Mouse (Mus musculus): Measurements from ENCODE around the gene Zfp638.

Zfp638 gene

GRCm38 (mm10) chr6:83891251-83891650, 24.3 kb downstream of the Zfp638 start:
- no peak for DNase-seq

- DNase-seq, result no peak
Observed at GRCm38 (mm10) chr6:83891687-83892086, 24.8 kb downstream of the Zfp638 start.

- DNase-seq, result no peak
Observed at GRCm38 (mm10) chr6:83893086-83893485, 26.2 kb downstream of the Zfp638 start.

- DNase-seq, result no peak
Observed at GRCm38 (mm10) chr6:83893584-83893983, 26.7 kb downstream of the Zfp638 start.

- no peak for DNase-seq
Observed at GRCm38 (mm10) chr6:83899142-83899541, 32.2 kb downstream of the Zfp638 start.

GRCm38 (mm10) chr6:83905276-83905675, 38.4 kb downstream of the Zfp638 start:
- DNase-seq, result no peak

GRCm38 (mm10) chr6:83906659-83907058, 39.8 kb downstream of the Zfp638 start:
- no peak for DNase-seq

GRCm38 (mm10) chr6:83908386-83908785, 41.5 kb downstream of the Zfp638 start:
- DNase-seq, result no peak

GRCm38 (mm10) chr6:83913710-83914109, 46.8 kb downstream of the Zfp638 start:
- peak; percentile 5 for DNase-seq

GRCm38 (mm10) chr6:83914183-83914719, 47.3 kb downstream of the Zfp638 start:
- peak; percentile 100 for DNase-seq

GRCm38 (mm10) chr6:83914720-83915271, 47.9 kb downstream of the Zfp638 start:
- DNase-seq, result no peak

GRCm38 (mm10) chr6:83927418-83927817, 60.5 kb downstream of the Zfp638 start:
- peak; percentile 44 for DNase-seq

GRCm38 (mm10) chr6:83928225-83928624, 61.3 kb downstream of the Zfp638 start:
- DNase-seq, result peak; percentile 8

GRCm38 (mm10) chr6:83939492-83939891, 72.6 kb downstream of the Zfp638 start:
- no peak for DNase-seq

GRCm38 (mm10) chr6:83942806-83943205, 75.9 kb downstream of the Zfp638 start:
- DNase-seq, result no peak

- no peak for DNase-seq
Observed at GRCm38 (mm10) chr6:83953603-83954002, 86.7 kb downstream of the Zfp638 start.

GRCm38 (mm10) chr6:83987642-83988041, 120.7 kb downstream of the Zfp638 start:
- no peak for DNase-seq

GRCm38 (mm10) chr6:84002716-84003115, 135.8 kb downstream of the Zfp638 start:
- no peak for DNase-seq

GRCm38 (mm10) chr6:84004295-84004694, 137.4 kb downstream of the Zfp638 start:
- DNase-seq, result no peak

- DNase-seq, result no peak
Observed at GRCm38 (mm10) chr6:84008363-84009171, 141.7 kb downstream of the Zfp638 start, which contains the start of gene Dysf. Gene Dysf (plus strand): TSS chr6:84008590.

- no peak for DNase-seq
Observed at GRCm38 (mm10) chr6:84009172-84009872, 142.4 kb downstream of the Zfp638 start.

GRCm38 (mm10) chr6:84009915-84010302, 143.0 kb downstream of the Zfp638 start:
- DNase-seq, result no peak
